8 mouse cellular contexts compared by ENCODE assay signal in the genomic region with DNA sequence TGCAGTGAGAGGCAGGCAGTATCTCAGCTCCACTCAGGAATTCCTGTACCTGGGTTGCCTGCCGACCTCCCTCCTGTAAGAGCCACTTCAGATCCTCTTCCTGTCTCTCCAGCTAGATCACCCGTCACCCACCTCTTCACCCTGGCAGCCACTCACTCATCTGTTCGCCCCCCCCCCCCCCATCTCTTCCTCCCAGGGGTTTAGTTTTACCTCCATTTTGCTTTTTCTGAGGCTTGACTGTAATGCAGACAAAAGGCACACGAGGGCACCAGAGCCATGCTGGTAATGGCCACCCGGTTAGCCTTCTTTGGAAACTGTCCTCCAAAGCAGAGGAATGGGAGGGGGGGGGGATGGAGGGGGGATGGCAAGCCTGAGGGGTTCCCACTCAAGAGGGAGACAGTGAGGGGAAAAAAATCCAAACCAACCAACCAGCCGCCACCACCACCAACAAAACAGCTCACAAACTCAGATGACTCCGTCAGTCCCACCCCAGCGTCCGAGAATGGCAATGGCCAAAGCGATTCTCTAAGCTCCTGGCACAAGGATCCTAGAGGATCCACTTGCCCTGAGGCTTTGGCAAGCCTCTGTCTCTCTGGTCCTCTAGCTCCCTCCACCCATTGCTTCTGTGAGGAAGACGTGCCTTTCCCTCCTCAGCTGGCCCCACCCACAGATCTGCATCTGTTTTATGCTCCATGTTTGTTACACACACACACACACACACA. TPM values are rescaled to one million over a fixed set of nuclear protein-coding genes. Genes with fewer than 3 reads are reported as not detected.
DNase-seq lines count a peak whose midpoint lies in the region; ATAC-seq and TF ChIP-seq lines count a peak whose summit lies in the region.

No protein-coding gene starts in this region.

- H3K4me3 ChIP-seq in G1E (ENCODE audit: low read depth, low read length), result no peak overlapping the region; the same call in 1 of the 2 replicates
- no peak overlapping the region for H3K4me3 ChIP-seq in forebrain, embryonic 15.5 days
- H3K4me3 ChIP-seq in layer of hippocampus, adult 2 months, result peak overlapping the region; percentile 37; the same call in 1 of the 2 replicates
- no peak overlapping the region for H3K4me3 ChIP-seq in lung, embryonic 15.5 days
- H3K4me3 ChIP-seq in olfactory bulb, adult 2 months (ENCODE audit: insufficient read depth, low read depth, low read length), result no peak overlapping the region

- no peaks in the 10 kb centered on the region for H3K9me3 ChIP-seq in G1E (replicated peaks)
- H3K9me3 ChIP-seq in forebrain, embryonic 15.5 days, result no peaks in the 10 kb centered on the region
- no peaks in the 10 kb centered on the region for H3K9me3 ChIP-seq in lung, embryonic 15.5 days

- no peaks in the 10 kb centered on the region for H3K36me3 ChIP-seq in G1E (replicated peaks)
- no peaks in the 10 kb centered on the region for H3K36me3 ChIP-seq in forebrain, embryonic 15.5 days
- H3K36me3 ChIP-seq in lung, embryonic 15.5 days, result no peaks in the 10 kb centered on the region

- peak overlapping the region; percentile 19; the same call in 1 of the 2 replicates for H3K4me2 ChIP-seq in forebrain, embryonic 15.5 days (replicated peaks)
- H3K4me2 ChIP-seq in lung, embryonic 15.5 days, result peak overlapping the region; percentile 21

- peak overlapping the region; percentile 53; the same call in 1 of the 2 replicates for H3K27ac ChIP-seq in forebrain, embryonic 15.5 days (replicated peaks)
- peak overlapping the region; percentile 47; the same call in 1 of the 2 replicates for H3K27ac ChIP-seq in layer of hippocampus, adult 2 months
- H3K27ac ChIP-seq in lung, embryonic 15.5 days, result no peak overlapping the region
- H3K27ac ChIP-seq in olfactory bulb, adult 2 months (ENCODE audit: insufficient read depth, low read depth, low read length), result no peak overlapping the region

- no peak for TF ChIP-seq CTCF in G1E (IDR thresholded peaks at IDR 0.05; ENCODE audit: low read depth, low read length)
- TF ChIP-seq CTCF in layer of hippocampus, adult 2 months (conservative IDR thresholded peaks at IDR 0.05), result peak; percentile 72
- peak; percentile 52; the same call in 1 of the 2 replicates for TF ChIP-seq CTCF in olfactory bulb, adult 2 months (IDR thresholded peaks at IDR 0.05; ENCODE audit: insufficient read depth, low read depth, low read length)

- peaks cover 61% of the 10 kb centered on the region for H3K27me3 ChIP-seq in G1E (ENCODE audit: insufficient read depth, low read length)
- no peaks in the 10 kb centered on the region for H3K27me3 ChIP-seq in forebrain, embryonic 15.5 days
- H3K27me3 ChIP-seq in lung, embryonic 15.5 days, result no peaks in the 10 kb centered on the region

- no peak for TF ChIP-seq POLR2A in olfactory bulb, adult 2 months (IDR thresholded peaks at IDR 0.05; ENCODE audit: insufficient read depth, low read depth, low read length)

- peak; percentile 62 for DNase-seq in G1E (ENCODE audit: low spot score)
- DNase-seq in brain, adult 2 months (ENCODE audit: low read depth, low spot score), result peak; percentile 80
- DNase-seq in heart, postnatal 36 days, result peak; percentile 62 to 73
- peak; percentile 54 to 72 for DNase-seq in layer of hippocampus, adult 2 months (ENCODE audit: low spot score in 2 of 2)

- ATAC-seq in G1E (ENCODE audit: extremely low read depth, insufficient number of reproducible peaks, low FRiP score, poor library complexity, severe bottlenecking), result no peak
- peak; percentile 64 for ATAC-seq in forebrain, embryonic 15.5 days (replicated peaks)
- ATAC-seq in lung, embryonic 15.5 days (ENCODE audit: borderline replicate concordance, extremely low read depth, low FRiP score, low TSS enrichment), result no peak; the same call in 1 of the 2 replicates
- no peak for ATAC-seq in erythroid progenitor cell, adult 5-6 weeks (replicated peaks; ENCODE audit: low FRiP score, poor library complexity, severe bottlenecking)

- 0 out of 2 replicates have a peak overlapping the region, but pooled peaks have one; percentile 3 for H3K9ac ChIP-seq in forebrain, embryonic 15.5 days (replicated peaks)
- H3K9ac ChIP-seq in lung, embryonic 15.5 days, result no peak overlapping the region

- 19% methylated on average over 11 of the region's 11 CpGs for WGBS in forebrain, embryonic 15.5 days
- 10% methylated on average over 10 of the region's 11 CpGs for WGBS in lung, embryonic 15.5 days
- WGBS in olfactory bulb, adult 2 months, result 19% methylated on average over 10 of the region's 11 CpGs

- H3K4me1 ChIP-seq in G1E (ENCODE audit: insufficient read depth, low read depth, low read length), result peaks cover 21% of the 10 kb centered on the region
- H3K4me1 ChIP-seq in forebrain, embryonic 15.5 days, result peaks cover 42% of the 10 kb centered on the region
- H3K4me1 ChIP-seq in lung, embryonic 15.5 days, result peaks cover 42% of the 10 kb centered on the region
- H3K4me1 ChIP-seq in olfactory bulb, adult 2 months (ENCODE audit: control insufficient read depth, insufficient read depth, low read length), result peaks cover 16% of the 10 kb centered on the region

- intact Hi-C loops in heart, postnatal 36 days (cut with DNase I), result loop anchor here (1.0 to 5.0 kb wide), 3 partner anchors 194 to 439 kb away; no protein-coding TSS in a partner anchor

RNA-seq across cellular contexts. Expression of a gene that starts 9.8 kb away (rescaled TPM):
- 72.4 and 84.0 TPM in 2 replicates for total RNA-seq in G1E (2014; fragmentation: Nextera tagmentation)
- 42.0 and 46.4 TPM in 2 replicates for total RNA-seq in G1E (2017)
- polyA plus RNA-seq in G1E (2012), result 20.2 and 33.5 TPM in 2 replicates
- polyA plus RNA-seq in forebrain, embryonic 15.5 days (2015; fragmentation: Nextera tagmentation; extraction: Ambion mirVana), result 86.1 and 87.3 TPM in 2 replicates
- 100 to 1,000 TPM; 107 to 111 TPM for total RNA-seq in heart, postnatal 36 days (2021)
- total RNA-seq in layer of hippocampus, adult 2 months (2021), result 100 to 1,000 TPM; 141 to 144 TPM
- 65.7 and 68.1 TPM in 2 replicates for polyA plus RNA-seq in lung, embryonic 15.5 days (2015; fragmentation: Nextera tagmentation; extraction: Ambion mirVana)
- 138 TPM in 1 of 2 replicates, not detected in the other for polyA plus RNA-seq in olfactory bulb, adult 2 months (2012; ENCODE audit: insufficient read depth, insufficient read length, low replicate concordance, missing spikeins)
- total RNA-seq in erythroid progenitor cell, adult 5-6 weeks (2015; ENCODE audit: low replicate concordance), result 261 and 374 TPM in 2 replicates
- 263 and 320 TPM in 2 replicates for total RNA-seq in erythroid progenitor cell, adult 5-6 weeks (2017; ENCODE audit: low replicate concordance)

Comparison
In these comparisons a context has a peak if more than half of its experiments do, and no peak if none do; other contexts are left out.
1. H3K27ac ChIP-seq: peak in forebrain, embryonic 15.5 days (single experiment) and layer of hippocampus, adult 2 months (single experiment); none in lung, embryonic 15.5 days (single experiment) and olfactory bulb, adult 2 months (single experiment).
2. Peak in every context shown above with its lines, with median percentiles within 50 percentile points of each other: DNase-seq.